8 mouse cellular contexts compared by ENCODE assay signal in genomic region chr5:143589108-143589507, GRCm38 (mm10). TPM values are rescaled to one million over a fixed set of nuclear protein-coding genes. Genes with fewer than 3 reads are reported as not detected.
A peak's percentile ranks its signal among the peaks of the same experiment; 100 is the strongest.
DNase-seq lines count a peak whose midpoint lies in the region; ATAC-seq lines count a peak whose summit lies in the region.
"Had no signal": no experiment of that assay in that cellular context is flagged by ENCODE, and none has a peak within 500 bp of the region (broad histone marks: within the 10 kb centered on the region; RNA-seq: fewer than 3 reads in every experiment).

No protein-coding gene starts in this region.

- peak overlapping the region; percentile 61 for H3K27ac ChIP-seq in heart, embryonic 16.5 days (ENCODE audit: low read length)
- peak overlapping the region; percentile 16; the same call in 1 of the 2 replicates for H3K27ac ChIP-seq in embryonic facial prominence, embryonic 13.5 days
- no peak overlapping the region for H3K27ac ChIP-seq in midbrain, embryonic 14.5 days (replicated peaks; ENCODE audit: low read depth, low read length)

- no peaks in the 10 kb centered on the region for H3K36me3 ChIP-seq in heart, embryonic 16.5 days (ENCODE audit: control insufficient read depth, insufficient read depth)
- H3K36me3 ChIP-seq in embryonic facial prominence, embryonic 13.5 days: no peaks in the 10 kb centered on the region
- H3K36me3 ChIP-seq in midbrain, embryonic 14.5 days (ENCODE audit: control insufficient read depth, insufficient read depth, low read length): no peaks in the 10 kb centered on the region

- no peak overlapping the region for H3K4me3 ChIP-seq in heart, embryonic 16.5 days (ENCODE audit: low read length)
- peak overlapping the region; percentile 7; the same call in 1 of the 2 replicates for H3K4me3 ChIP-seq in embryonic facial prominence, embryonic 13.5 days
- H3K4me3 ChIP-seq in midbrain, embryonic 14.5 days (replicated peaks; ENCODE audit: low read depth, low read length): no peak overlapping the region

- peak overlapping the region; percentile 8 for H3K4me2 ChIP-seq in heart, embryonic 16.5 days (ENCODE audit: low read depth, low read length)
- peak overlapping the region; percentile 44 for H3K4me2 ChIP-seq in embryonic facial prominence, embryonic 13.5 days
- H3K4me2 ChIP-seq in midbrain, embryonic 14.5 days (ENCODE audit: low read length): peak overlapping the region; percentile 29; the same call in 1 of the 2 replicates

- DNase-seq in heart, adult 9 months (ENCODE audit: low spot score in 2 of 2): no peak
- peak; percentile 46 for DNase-seq in heart, postnatal 4 days
- peak; percentile 71 for DNase-seq in midbrain, embryonic 14.5 days
- no peak for DNase-seq in ovary, adult 18-20 months (ENCODE audit: low spot score)

- ATAC-seq in heart, embryonic 16.5 days (replicated peaks; ENCODE audit: extremely low read depth, insufficient read depth, low FRiP score): peak; percentile 50; the same call in 1 of the 2 replicates
- ATAC-seq in embryonic facial prominence, embryonic 13.5 days (ENCODE audit: insufficient number of reproducible peaks, insufficient read depth, low FRiP score, low TSS enrichment, low read depth): 0 out of 2 replicates have a peak, but pooled peaks have one; percentile 48
- no peak for ATAC-seq in midbrain, embryonic 14.5 days (ENCODE audit: low FRiP score, low TSS enrichment)
- ATAC-seq in erythroblast, adult 5-6 weeks (replicated peaks; ENCODE audit: low FRiP score, poor library complexity, severe bottlenecking): no peak
- ATAC-seq: lung, postnatal 0 days had no signal

- H3K9me3 ChIP-seq in heart, embryonic 16.5 days (replicated peaks; ENCODE audit: control insufficient read depth, low read length): no peaks in the 10 kb centered on the region
- no peaks in the 10 kb centered on the region for H3K9me3 ChIP-seq in embryonic facial prominence, embryonic 13.5 days
- no peaks in the 10 kb centered on the region for H3K9me3 ChIP-seq in midbrain, embryonic 14.5 days (ENCODE audit: control insufficient read depth, low read length)

- H3K4me1 ChIP-seq in heart, embryonic 16.5 days (ENCODE audit: control insufficient read depth, insufficient read depth, low read length): peaks cover 26% of the 10 kb centered on the region
- H3K4me1 ChIP-seq in embryonic facial prominence, embryonic 13.5 days: peaks cover 11% of the 10 kb centered on the region
- H3K4me1 ChIP-seq in midbrain, embryonic 14.5 days (ENCODE audit: control insufficient read depth, insufficient read depth, low read length): no peaks in the 10 kb centered on the region

- H3K27me3 ChIP-seq in heart, embryonic 16.5 days (ENCODE audit: control insufficient read depth, insufficient read depth, low read length): no peaks in the 10 kb centered on the region
- no peaks in the 10 kb centered on the region for H3K27me3 ChIP-seq in embryonic facial prominence, embryonic 13.5 days
- H3K27me3 ChIP-seq in midbrain, embryonic 14.5 days (ENCODE audit: control insufficient read depth, insufficient read depth, low read length): no peaks in the 10 kb centered on the region

- 13% methylated on average over 17 of the region's 17 CpGs for WGBS in heart, embryonic 16.5 days
- WGBS in embryonic facial prominence, embryonic 13.5 days: 16% methylated on average over 17 of the region's 17 CpGs
- 34% methylated on average over 17 of the region's 17 CpGs for WGBS in midbrain, embryonic 14.5 days

- H3K9ac ChIP-seq in heart, embryonic 16.5 days (ENCODE audit: low read length): peak overlapping the region; percentile 34
- H3K9ac ChIP-seq in embryonic facial prominence, embryonic 13.5 days: no peak overlapping the region
- H3K9ac ChIP-seq in midbrain, embryonic 14.5 days (replicated peaks; ENCODE audit: low read length): no peak overlapping the region

RNA-seq across cellular contexts. Expression of gene Cyth3, which starts 33.1 kb away (rescaled TPM):
- polyA plus RNA-seq in heart, embryonic 16.5 days (2015; fragmentation: Nextera tagmentation; extraction: Ambion mirVana): 59.2 and 59.4 TPM in 2 replicates
- 48.4 and 51.3 TPM in 2 replicates for polyA plus RNA-seq in embryonic facial prominence, embryonic 13.5 days (2015; fragmentation: Nextera tagmentation; extraction: Ambion mirVana)
- 100 to 1,000 TPM in 1 of 2 experiments, 10 to 100 TPM in 1; 95.3 to 102 TPM for total RNA-seq in heart, postnatal 4 days (2021)
- polyA plus RNA-seq in midbrain, embryonic 14.5 days (2014; fragmentation: Nextera tagmentation; extraction: Ambion mirVana): 34.5 and 38.0 TPM in 2 replicates
- total RNA-seq in erythroblast, adult 5-6 weeks (2015; ENCODE audit: low replicate concordance): 105 and 106 TPM in 2 replicates
- total RNA-seq in erythroblast, adult 5-6 weeks (2017; ENCODE audit: low replicate concordance): 145 and 205 TPM in 2 replicates

Comparison
In these comparisons a context has a peak if more than half of its experiments do, and no peak if none do; other contexts are left out.
1. DNase-seq: peak in heart, postnatal 4 days (single experiment) and midbrain, embryonic 14.5 days (single experiment); none in heart, adult 9 months (0 of 2) and ovary, adult 18-20 months (single experiment).
2. ATAC-seq: peak in heart, embryonic 16.5 days (single experiment) and embryonic facial prominence, embryonic 13.5 days (single experiment); none in midbrain, embryonic 14.5 days (single experiment) and erythroblast, adult 5-6 weeks (single experiment).
3. Peak in every context shown above with its lines, with median percentiles within 50 percentile points of each other: H3K4me2 ChIP-seq.